Mouse (Mus musculus): Measurements from ENCODE around the gene Gm5741. TPM values are rescaled to one million over a fixed set of nuclear protein-coding genes. Genes with fewer than 3 reads are reported as not detected.

Gene Gm5741
- total and polyA plus RNA-seq, 2 experiments from 2014 or later = 0.76 TPM; not detected in 1

DNA sequence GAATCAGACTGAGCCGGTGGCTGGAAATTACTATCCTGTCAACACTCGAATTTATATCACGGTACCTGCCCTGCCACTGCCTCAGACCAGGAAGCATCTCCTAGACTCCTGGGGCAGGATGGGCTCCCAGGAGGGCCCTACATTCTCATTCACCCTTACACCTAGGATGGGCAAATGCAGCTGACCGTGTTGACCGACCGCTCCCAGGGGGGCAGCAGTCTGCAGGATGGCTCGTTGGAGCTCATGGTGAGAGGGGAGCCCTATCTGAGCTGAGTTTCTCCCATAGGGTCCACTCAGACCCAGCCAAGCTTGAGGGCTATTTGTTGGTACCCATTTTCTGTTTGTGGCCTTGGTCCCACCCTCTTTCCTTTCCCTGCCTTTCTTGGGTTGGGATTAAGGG, 27.8 kb upstream of the Gm5741 start:
- DNase-seq (ENCODE audit: low spot score) (no peak), ATAC-seq (no peak)
- Histone ChIP-seq H3K4me3 (ENCODE audit: low read length) (no peak overlapping the region), H3K27me3 (ENCODE audit: insufficient read depth, low read length) (no peaks in the 10 kb centered on the region), H3K36me3 (ENCODE audit: insufficient read depth, low read length) (peaks cover 30% of the 10 kb centered on the region), H3K4me1 (ENCODE audit: insufficient read depth, low read length) (no peaks in the 10 kb centered on the region), H3K9ac (replicated peaks; ENCODE audit: low read length) (no peak overlapping the region), H3K9me3 (ENCODE audit: low read length) (no peaks in the 10 kb centered on the region), H3K27ac (no peak overlapping the region), H3K4me2 (ENCODE audit: low read depth, low read length) (no peak overlapping the region)
- WGBS = 94% methylated on average over 7 of the region's 7 CpGs
- TF ChIP-seq CTCF (IDR thresholded peaks at IDR 0.05; ENCODE audit: low read depth) = no peak

DNA sequence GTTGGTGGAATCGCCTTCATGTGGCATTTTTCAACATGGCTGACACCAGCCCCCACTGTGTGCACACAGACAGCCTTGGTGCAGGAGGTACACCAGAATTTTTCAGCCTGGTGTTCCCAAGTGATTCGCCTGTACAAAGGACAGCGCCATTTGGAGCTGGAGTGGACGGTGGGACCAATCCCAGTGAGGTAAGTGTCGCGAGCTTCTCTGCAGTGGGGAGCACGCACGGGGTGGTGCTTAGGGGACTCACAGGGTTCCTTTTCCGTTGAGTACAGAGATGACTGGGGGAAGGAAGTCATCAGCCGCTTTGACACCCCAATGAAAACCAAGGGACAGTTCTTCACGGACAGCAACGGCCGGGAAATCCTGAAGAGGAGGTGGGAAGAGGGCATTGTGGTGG, 27.3 kb upstream of the Gm5741 start:
- Histone ChIP-seq H3K4me3 (ENCODE audit: low read length) (no peak overlapping the region), H3K36me3 (ENCODE audit: insufficient read depth, low read length) (peaks cover 30% of the 10 kb centered on the region), H3K9me3 (ENCODE audit: low read length) (no peaks in the 10 kb centered on the region), H3K9ac (replicated peaks; ENCODE audit: low read length) (no peak overlapping the region), H3K27ac (no peak overlapping the region), H3K4me1 (ENCODE audit: insufficient read depth, low read length) (no peaks in the 10 kb centered on the region), H3K4me2 (ENCODE audit: low read depth, low read length) (no peak overlapping the region), H3K27me3 (ENCODE audit: insufficient read depth, low read length) (no peaks in the 10 kb centered on the region)
- ATAC-seq = no peak
- DNase-seq (ENCODE audit: low spot score) = no peak
- no peak for TF ChIP-seq CTCF (IDR thresholded peaks at IDR 0.05; ENCODE audit: low read depth)
- 92% methylated on average over 13 of the region's 13 CpGs for WGBS

DNA sequence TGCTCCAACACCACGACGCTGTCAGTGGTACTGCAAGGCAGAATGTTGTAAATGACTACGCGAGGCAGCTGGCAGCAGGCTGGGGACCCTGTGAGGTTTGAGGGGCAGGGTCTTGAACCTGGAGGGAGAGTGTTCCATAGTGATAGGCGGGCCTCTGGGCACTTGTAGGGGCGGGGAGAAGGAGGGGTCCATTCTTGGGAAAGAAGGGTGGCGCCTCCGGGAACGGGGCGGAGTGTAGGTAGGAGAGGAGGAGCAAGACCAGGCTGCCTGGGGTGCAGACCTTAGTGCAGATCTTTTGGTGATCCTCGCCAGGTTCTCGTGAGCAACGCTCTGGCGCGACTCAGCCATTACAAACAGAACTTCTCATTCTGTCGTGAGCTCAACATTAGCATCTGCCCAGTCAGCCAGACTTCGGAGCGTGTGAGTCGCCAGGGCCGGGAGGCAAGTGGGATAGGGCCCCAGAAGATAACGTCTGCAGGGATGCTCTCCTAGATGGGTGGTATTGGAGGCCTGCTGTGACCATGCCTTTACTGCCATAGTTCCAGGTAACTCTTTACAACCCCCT, 23.8 kb upstream of the Gm5741 start:
- WGBS = 36% methylated on average over 21 of the region's 21 CpGs
- no peak overlapping the region for H3K4me3 ChIP-seq (ENCODE audit: low read length)
- H3K36me3 ChIP-seq (ENCODE audit: insufficient read depth, low read length) = peaks cover 23% of the 10 kb centered on the region
- ATAC-seq (no peak; the same call in 1 of the 2 replicates), DNase-seq (ENCODE audit: low spot score) (no peak)
- no peak overlapping the region for H3K4me2 ChIP-seq (ENCODE audit: low read depth, low read length)
- no peak for TF ChIP-seq CTCF (IDR thresholded peaks at IDR 0.05; ENCODE audit: low read depth)
- H3K4me1 ChIP-seq (ENCODE audit: insufficient read depth, low read length) = no peaks in the 10 kb centered on the region
- H3K27me3 ChIP-seq (ENCODE audit: insufficient read depth, low read length) = no peaks in the 10 kb centered on the region
- no peak overlapping the region for H3K27ac ChIP-seq
- no peaks in the 10 kb centered on the region for H3K9me3 ChIP-seq (ENCODE audit: low read length)
- H3K9ac ChIP-seq (replicated peaks; ENCODE audit: low read length) = no peak overlapping the region

DNA sequence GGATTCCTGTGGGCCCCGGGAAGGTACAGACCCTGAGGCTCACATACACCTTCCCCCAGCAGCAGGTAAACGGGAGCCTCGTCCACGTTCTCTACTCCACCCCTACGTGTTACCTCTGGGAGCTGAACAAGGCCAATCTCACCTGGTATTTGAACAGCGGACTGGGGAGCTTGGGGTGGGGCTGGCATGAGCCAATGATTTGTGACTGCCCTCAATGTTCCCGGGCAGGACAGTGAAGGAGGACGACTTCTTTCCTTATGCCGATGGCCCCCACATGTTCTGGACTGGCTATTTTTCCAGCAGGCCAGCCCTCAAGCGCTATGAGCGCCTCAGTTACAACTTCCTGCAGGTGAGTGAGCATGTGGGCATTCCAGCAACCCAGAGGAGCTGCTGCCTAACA, 23.1 kb upstream of the Gm5741 start:
- DNase-seq (ENCODE audit: low spot score) (no peak), ATAC-seq (no peak)
- peaks cover 15% of the 10 kb centered on the region for H3K36me3 ChIP-seq (ENCODE audit: insufficient read depth, low read length)
- no peaks in the 10 kb centered on the region for H3K27me3 ChIP-seq (ENCODE audit: insufficient read depth, low read length)
- WGBS = 92% methylated on average over 11 of the region's 11 CpGs
- H3K4me1 ChIP-seq (ENCODE audit: insufficient read depth, low read length) = no peaks in the 10 kb centered on the region
- H3K4me2 ChIP-seq (ENCODE audit: low read depth, low read length) = no peak overlapping the region
- H3K9ac ChIP-seq (replicated peaks; ENCODE audit: low read length) = no peak overlapping the region
- no peaks in the 10 kb centered on the region for H3K9me3 ChIP-seq (ENCODE audit: low read length)
- no peak for TF ChIP-seq CTCF (IDR thresholded peaks at IDR 0.05; ENCODE audit: low read depth)
- no peak overlapping the region for H3K27ac ChIP-seq
- H3K4me3 ChIP-seq (ENCODE audit: low read length) = no peak overlapping the region

DNA sequence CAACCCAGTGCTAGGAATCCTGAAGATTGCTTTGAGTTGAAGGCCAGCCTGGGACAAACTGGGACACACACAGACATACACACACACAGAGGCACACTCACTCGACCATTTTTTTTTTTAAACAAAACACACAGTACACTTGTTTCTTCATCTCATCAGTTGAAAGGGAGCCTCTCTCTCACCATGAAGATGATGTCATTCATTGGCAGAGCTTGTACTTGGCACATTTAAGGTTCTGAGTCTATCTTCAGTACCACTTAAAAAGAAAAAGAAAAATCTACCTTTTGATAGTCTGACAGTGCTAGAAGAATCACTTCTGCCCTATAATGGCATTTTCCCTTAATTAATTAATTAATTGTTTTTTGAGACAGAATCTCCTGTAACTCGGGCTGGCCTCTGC, 21.0 kb upstream of the Gm5741 start:
- no peak overlapping the region for H3K27ac ChIP-seq
- H3K4me3 ChIP-seq (ENCODE audit: low read length) = no peak overlapping the region
- 0 out of 2 replicates have a peak, but pooled peaks cover 6% of the 10 kb centered on the region for H3K36me3 ChIP-seq (ENCODE audit: insufficient read depth, low read length)
- no peak for TF ChIP-seq CTCF (IDR thresholded peaks at IDR 0.05; ENCODE audit: low read depth)
- no peak overlapping the region for H3K9ac ChIP-seq (replicated peaks; ENCODE audit: low read length)
- no peaks in the 10 kb centered on the region for H3K9me3 ChIP-seq (ENCODE audit: low read length)
- H3K4me1 ChIP-seq (ENCODE audit: insufficient read depth, low read length) = 0 out of 2 replicates have a peak, but pooled peaks cover 4% of the 10 kb centered on the region
- no peak overlapping the region for H3K4me2 ChIP-seq (ENCODE audit: low read depth, low read length)
- ATAC-seq (no peak), DNase-seq (ENCODE audit: low spot score) (no peak)
- whole genome bisulfite sequencing = 63% methylated on average over 2 of the region's 2 CpGs
- no peaks in the 10 kb centered on the region for H3K27me3 ChIP-seq (ENCODE audit: insufficient read depth, low read length)

DNA sequence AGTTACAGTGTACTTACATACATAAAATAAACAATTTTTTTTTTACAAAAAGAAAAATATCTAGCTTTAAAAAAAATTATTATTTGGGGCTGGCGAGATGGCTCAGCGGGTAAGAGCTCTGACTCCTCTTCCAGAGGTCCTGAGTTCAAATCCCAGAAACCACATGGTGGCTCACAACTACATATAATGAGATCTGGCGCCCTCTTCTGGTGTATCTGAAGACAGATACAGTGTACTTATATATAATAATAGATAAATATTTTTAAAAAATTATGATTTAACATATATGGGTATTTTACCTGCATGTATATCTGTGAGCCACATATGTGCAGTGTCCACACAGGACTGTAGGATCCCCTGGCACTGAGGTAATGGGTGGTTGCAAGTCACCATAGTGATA, 18.5 kb upstream of the Gm5741 start:
- peaks cover 9% of the 10 kb centered on the region for H3K4me1 ChIP-seq (ENCODE audit: insufficient read depth, low read length)
- H3K4me2 ChIP-seq (ENCODE audit: low read depth, low read length) = no peak overlapping the region
- no peak overlapping the region for H3K27ac ChIP-seq
- DNase-seq (ENCODE audit: low spot score) = no peak
- no peak for TF ChIP-seq CTCF (IDR thresholded peaks at IDR 0.05; ENCODE audit: low read depth)
- H3K27me3 ChIP-seq (ENCODE audit: insufficient read depth, low read length) = no peaks in the 10 kb centered on the region
- H3K4me3 ChIP-seq (ENCODE audit: low read length) = no peak overlapping the region
- 0 out of 2 replicates have a peak, but pooled peaks cover 6% of the 10 kb centered on the region for H3K36me3 ChIP-seq (ENCODE audit: insufficient read depth, low read length)
- no peak for ATAC-seq
- no peak overlapping the region for H3K9ac ChIP-seq (replicated peaks; ENCODE audit: low read length)
- 78% methylated on average over 3 of the region's 3 CpGs for WGBS
- H3K9me3 ChIP-seq (ENCODE audit: low read length) = no peaks in the 10 kb centered on the region

DNA sequence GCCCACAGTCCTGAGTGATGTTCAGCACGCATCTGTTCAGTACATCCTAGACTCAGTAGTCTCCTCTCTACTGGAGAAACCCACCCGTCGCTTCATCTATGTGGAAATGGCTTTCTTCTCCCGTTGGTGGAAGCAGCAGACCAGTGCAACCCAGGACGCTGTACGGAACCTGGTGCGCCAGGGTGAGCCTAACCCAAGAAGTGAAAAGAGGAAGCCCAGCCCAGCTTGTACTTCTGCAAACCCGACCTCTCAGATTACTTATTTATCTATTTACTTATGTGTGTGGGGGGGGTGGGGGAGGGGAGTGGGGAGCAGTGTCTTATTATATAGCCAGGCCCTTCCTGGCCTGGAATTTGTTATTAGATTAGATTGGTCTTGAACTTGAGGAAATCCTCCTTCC, 16.9 kb upstream of the Gm5741 start:
- H3K27me3 ChIP-seq (ENCODE audit: insufficient read depth, low read length) = no peaks in the 10 kb centered on the region
- no peak overlapping the region for H3K4me3 ChIP-seq (ENCODE audit: low read length)
- DNase-seq (ENCODE audit: low spot score) = no peak
- H3K9me3 ChIP-seq (ENCODE audit: low read length) = no peaks in the 10 kb centered on the region
- 0 out of 2 replicates have a peak overlapping the region, but pooled peaks have one; percentile 93 for H3K4me2 ChIP-seq (ENCODE audit: low read depth, low read length)
- H3K9ac ChIP-seq (replicated peaks; ENCODE audit: low read length) = no peak overlapping the region
- H3K36me3 ChIP-seq (ENCODE audit: insufficient read depth, low read length) = 0 out of 2 replicates have a peak, but pooled peaks cover 6% of the 10 kb centered on the region
- H3K4me1 ChIP-seq (ENCODE audit: insufficient read depth, low read length) = peaks cover 12% of the 10 kb centered on the region
- H3K27ac ChIP-seq = no peak overlapping the region
- ATAC-seq = no peak
- TF ChIP-seq CTCF (IDR thresholded peaks at IDR 0.05; ENCODE audit: low read depth) = no peak
- 92% methylated on average over 8 of the region's 8 CpGs for WGBS
